Mouse (Mus musculus): Measurements from ENCODE around the gene Tor1a. TPM values are rescaled to one million over a fixed set of nuclear protein-coding genes. Genes with fewer than 3 reads are reported as not detected.

Gene Tor1a
- polyA plus RNA-seq, 1 experiment from 2014 or later = 85.4 TPM

DNA sequence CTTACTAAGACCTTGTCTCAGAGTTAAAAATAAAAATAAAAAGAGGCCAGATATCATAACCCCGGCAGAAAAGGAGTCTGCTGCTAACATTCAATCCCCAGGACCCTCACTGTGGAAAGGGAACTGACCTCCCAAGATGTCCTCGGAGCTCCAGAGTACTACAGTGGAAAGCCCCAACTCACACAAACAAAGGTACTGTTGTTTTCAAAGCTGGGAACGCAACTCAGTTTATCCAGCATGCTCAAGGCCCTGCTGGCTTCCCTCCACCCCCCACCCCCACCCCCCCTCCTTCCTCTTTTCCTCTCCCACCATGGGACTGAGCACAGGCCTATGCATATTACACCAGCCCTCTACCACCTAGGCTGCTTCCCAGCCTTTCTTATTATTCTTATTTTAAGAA lies 52.9 kb downstream of the Tor1a start:
- WGBS = 40% methylated on average over 3 of the region's 3 CpGs
- Histone ChIP-seq H3K4me3 (replicated peaks) (no peak overlapping the region), H3K9ac (no peak overlapping the region), H3K27ac (no peak overlapping the region), H3K27me3 (0 out of 2 replicates have a peak, but pooled peaks cover 4% of the 10 kb centered on the region), H3K36me3 (replicated peaks) (no peaks in the 10 kb centered on the region), H3K4me2 (no peak overlapping the region), H3K4me1 (0 out of 2 replicates have a peak, but pooled peaks cover 7% of the 10 kb centered on the region), H3K9me3 (no peaks in the 10 kb centered on the region)
- ATAC-seq (ENCODE audit: low FRiP score) = no peak

DNA sequence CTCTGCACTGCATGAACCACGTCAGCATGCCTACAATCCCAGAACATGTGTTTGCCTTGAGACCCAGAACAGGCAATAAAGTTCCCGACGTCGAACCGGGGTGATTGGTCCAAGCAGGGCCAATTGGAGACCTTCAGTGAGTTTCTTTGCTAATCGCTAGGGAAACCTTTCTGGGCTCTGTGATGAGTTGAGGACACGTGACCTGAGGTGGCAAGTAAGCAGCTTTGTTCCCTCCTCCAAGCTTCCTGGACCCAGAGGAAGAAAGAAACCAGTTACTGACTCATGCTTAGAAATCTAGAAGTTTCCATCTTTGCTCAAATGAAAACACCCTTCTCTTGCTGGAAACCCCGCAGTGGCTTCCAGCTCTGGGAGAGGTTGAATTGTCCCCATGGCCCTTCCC lies 54.7 kb downstream of the Tor1a start:
- Histone ChIP-seq H3K9me3 (no peaks in the 10 kb centered on the region), H3K36me3 (replicated peaks) (no peaks in the 10 kb centered on the region), H3K4me1 (0 out of 2 replicates have a peak, but pooled peaks cover 7% of the 10 kb centered on the region), H3K4me3 (replicated peaks) (no peak overlapping the region), H3K27me3 (0 out of 2 replicates have a peak, but pooled peaks cover 4% of the 10 kb centered on the region), H3K4me2 (no peak overlapping the region), H3K27ac (no peak overlapping the region), H3K9ac (no peak overlapping the region)
- ATAC-seq (ENCODE audit: low FRiP score) = no peak
- 88% methylated on average over 8 of the region's 8 CpGs for WGBS

DNA sequence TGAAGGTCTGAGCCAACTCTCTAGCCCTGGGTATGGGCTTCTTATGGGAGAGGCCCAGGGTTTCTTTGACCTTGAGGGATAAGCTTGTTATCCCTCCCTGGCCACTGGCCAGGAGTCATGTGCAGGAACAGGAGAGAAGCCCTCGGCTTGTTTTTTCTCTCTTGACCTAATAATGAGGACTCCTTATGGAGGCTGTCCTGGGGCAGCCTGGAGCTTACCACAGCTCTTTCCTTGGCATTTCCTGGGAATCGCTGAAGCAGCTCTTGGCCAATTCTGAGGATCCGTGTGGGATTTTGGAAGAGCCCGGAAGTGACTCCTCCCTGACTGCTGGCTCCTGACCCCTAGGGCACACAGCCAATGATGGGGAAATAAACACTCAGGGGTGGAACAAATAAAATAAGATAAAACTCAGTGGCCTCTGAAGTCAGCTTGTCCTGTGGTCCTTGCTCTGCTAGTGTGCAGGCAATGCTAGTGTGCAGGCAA lies 55.4 kb downstream of the Tor1a start:
- Histone ChIP-seq H3K4me2 (no peak overlapping the region), H3K9ac (no peak overlapping the region), H3K9me3 (no peaks in the 10 kb centered on the region), H3K27me3 (0 out of 2 replicates have a peak, but pooled peaks cover 4% of the 10 kb centered on the region), H3K36me3 (replicated peaks) (no peaks in the 10 kb centered on the region), H3K27ac (no peak overlapping the region), H3K4me3 (replicated peaks) (no peak overlapping the region), H3K4me1 (0 out of 2 replicates have a peak, but pooled peaks cover 7% of the 10 kb centered on the region)
- 74% methylated on average over 4 of the region's 4 CpGs for WGBS
- no peak for ATAC-seq (ENCODE audit: low FRiP score)

Other genes starting within 250 kb of the Tor1a start
- gene 1700001O22Rik, start 164.3 kb downstream of the Tor1a start, polyA plus RNA-seq (2016; fragmentation: Nextera tagmentation; extraction: Ambion mirVana) = 4.2 and 4.5 TPM in 2 replicates
- gene Ntmt1, start 160.1 kb downstream of the Tor1a start, polyA plus RNA-seq (2016; fragmentation: Nextera tagmentation; extraction: Ambion mirVana) = 101 and 104 TPM in 2 replicates
- gene Asb6, start 137.6 kb downstream of the Tor1a start, polyA plus RNA-seq (2016; fragmentation: Nextera tagmentation; extraction: Ambion mirVana) = 36.4 and 39.4 TPM in 2 replicates
- 16.0 and 19.8 TPM in 2 replicates for gene Prrx2, start 133.0 kb downstream of the Tor1a start, polyA plus RNA-seq (2016; fragmentation: Nextera tagmentation; extraction: Ambion mirVana)
- gene Ptges, start 38.1 kb downstream of the Tor1a start, polyA plus RNA-seq (2016; fragmentation: Nextera tagmentation; extraction: Ambion mirVana) = 2.5 and 2.7 TPM in 2 replicates
- 24.1 and 27.3 TPM in 2 replicates for gene Tor1b, start 15.0 kb downstream of the Tor1a start, polyA plus RNA-seq (2016; fragmentation: Nextera tagmentation; extraction: Ambion mirVana)
- gene BC005624, start 14.3 kb upstream of the Tor1a start, polyA plus RNA-seq (2016; fragmentation: Nextera tagmentation; extraction: Ambion mirVana) = 66.6 and 70.5 TPM in 2 replicates
- gene Usp20, start 14.3 kb upstream of the Tor1a start, polyA plus RNA-seq (2016; fragmentation: Nextera tagmentation; extraction: Ambion mirVana) = 29.5 and 30.6 TPM in 2 replicates
- gene Fnbp1, start 174.1 kb upstream of the Tor1a start, polyA plus RNA-seq (2016; fragmentation: Nextera tagmentation; extraction: Ambion mirVana) = 16.3 and 18.9 TPM in 2 replicates
- gene Gpr107, start 184.4 kb upstream of the Tor1a start, polyA plus RNA-seq (2016; fragmentation: Nextera tagmentation; extraction: Ambion mirVana) = 38.8 and 41.4 TPM in 2 replicates